Comparison of ENCODE assay signal across 39 mouse cellular contexts in the genomic region with DNA sequence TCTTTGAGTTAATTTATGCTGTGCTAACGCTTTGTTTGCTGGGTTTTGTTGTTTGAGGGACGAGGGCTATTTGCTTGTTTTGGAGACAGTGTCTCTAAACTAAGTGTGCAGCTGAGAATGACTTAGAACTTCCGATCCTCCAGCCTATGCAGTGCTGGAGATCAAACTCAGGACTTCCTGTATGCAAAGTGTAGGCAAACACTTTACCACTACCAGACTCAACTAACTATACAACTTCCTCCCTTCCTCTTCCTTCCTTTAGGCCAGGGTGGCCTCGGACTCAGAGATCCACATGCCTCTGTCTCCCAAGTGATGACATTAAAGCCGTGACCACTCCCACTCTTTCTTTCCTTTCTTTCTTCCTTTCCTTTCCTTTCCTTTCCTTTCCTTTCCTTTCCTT. TPM values are rescaled to one million over a fixed set of nuclear protein-coding genes. Genes with fewer than 3 reads are reported as not detected.
A peak's percentile ranks its signal among the peaks of the same experiment; 100 is the strongest.
DNase-seq lines count a peak whose midpoint lies in the region; ATAC-seq lines count a peak whose summit lies in the region.
"Had no signal": no experiment of that assay in that cellular context is flagged by ENCODE, and none has a peak within 500 bp of the region (broad histone marks: within the 10 kb centered on the region; RNA-seq: fewer than 3 reads in every experiment).

No protein-coding gene starts in this region.

- no peak overlapping the region for H3K27ac ChIP-seq in kidney, embryonic 14.5 days (ENCODE audit: low read depth, low read length)
- H3K27ac ChIP-seq: heart, embryonic 10.5 days; heart, embryonic 15.5 days; hindbrain, embryonic 13.5 days; kidney, embryonic 15.5 days; limb, embryonic 12.5 days; liver, embryonic 15.5 days; midbrain, embryonic 13.5 days; stomach, embryonic 15.5 days had no signal

- no peaks in the 10 kb centered on the region for H3K9me3 ChIP-seq in kidney, embryonic 14.5 days (ENCODE audit: control insufficient read depth, low read length)
- H3K9me3 ChIP-seq: heart, embryonic 10.5 days; heart, embryonic 15.5 days; hindbrain, embryonic 13.5 days; kidney, embryonic 15.5 days; limb, embryonic 12.5 days; liver, embryonic 15.5 days; midbrain, embryonic 13.5 days; stomach, embryonic 15.5 days had no signal

- H3K4me3 ChIP-seq in kidney, embryonic 14.5 days (ENCODE audit: low read length), result no peak overlapping the region
- H3K4me3 ChIP-seq: erythroblast, embryonic 14.5 days; heart, embryonic 10.5 days; heart, embryonic 15.5 days; hindbrain, embryonic 13.5 days; kidney, embryonic 15.5 days; limb, embryonic 12.5 days; liver, embryonic 15.5 days; midbrain, embryonic 13.5 days; stomach, embryonic 15.5 days had no signal

- DNase-seq in 416B (ENCODE audit: low read depth), result peak; percentile 48
- peak; percentile 37 for DNase-seq in CD4-positive, CD25-positive, alpha-beta regulatory T cell, adult 2 months (ENCODE audit: low read depth, low spot score)
- peak; percentile 47 for DNase-seq in naive thymus-derived CD4-positive, alpha-beta T cell, adult 2 months (ENCODE audit: low read depth)
- no peak for DNase-seq in layer of hippocampus, adult 9-10 months (ENCODE audit: low spot score)
- DNase-seq in heart, adult 11 months, result no peak
- DNase-seq: adrenal gland, adult 2 months; adrenal gland, postnatal 36 days; cerebellum, adult 18-20 months; cerebellum, postnatal 10 days; forebrain, postnatal 0 days; gastrocnemius, postnatal 10 days; heart, postnatal 36 days; kidney, adult 11 months; kidney, postnatal 36 days; layer of hippocampus, adult 9-11 months; lung, embryonic 14.5 days; right cerebral cortex, postnatal 14 days; thymus, postnatal 4 days had no signal

- H3K36me3 ChIP-seq in kidney, embryonic 14.5 days (ENCODE audit: control insufficient read depth, insufficient read depth, low read length), result no peaks in the 10 kb centered on the region
- H3K36me3 ChIP-seq: heart, embryonic 10.5 days; heart, embryonic 15.5 days; hindbrain, embryonic 13.5 days; kidney, embryonic 15.5 days; limb, embryonic 12.5 days; liver, embryonic 15.5 days; midbrain, embryonic 13.5 days; stomach, embryonic 15.5 days had no signal

- no peak overlapping the region for H3K4me2 ChIP-seq in kidney, embryonic 14.5 days (replicated peaks; ENCODE audit: low read depth, low read length)
- H3K4me2 ChIP-seq: heart, embryonic 15.5 days; hindbrain, embryonic 13.5 days; kidney, embryonic 15.5 days; limb, embryonic 12.5 days; liver, embryonic 15.5 days; lung, embryonic 14.5 days; midbrain, embryonic 13.5 days; stomach, embryonic 15.5 days had no signal

- peak; percentile 54; the same call in 1 of the 2 replicates for ATAC-seq in common myeloid progenitor, adult 5-6 weeks (replicated peaks; ENCODE audit: low read depth, poor library complexity, severe bottlenecking)
- no peak for ATAC-seq in kidney, embryonic 14.5 days (ENCODE audit: low FRiP score, low TSS enrichment)
- ATAC-seq: forebrain, postnatal 0 days; midbrain, embryonic 13.5 days had no signal

- H3K27me3 ChIP-seq in kidney, embryonic 14.5 days (ENCODE audit: control insufficient read depth, insufficient read depth, low read length), result no peaks in the 10 kb centered on the region
- H3K27me3 ChIP-seq: hindbrain, embryonic 13.5 days; kidney, embryonic 15.5 days; limb, embryonic 12.5 days; liver, embryonic 15.5 days; midbrain, embryonic 13.5 days; stomach, embryonic 15.5 days had no signal

- WGBS in kidney, embryonic 14.5 days, result 61% methylated on average over 5 of the region's 5 CpGs

- H3K9ac ChIP-seq in kidney, embryonic 14.5 days (ENCODE audit: low read depth, low read length), result no peak overlapping the region
- H3K9ac ChIP-seq: forebrain, postnatal 0 days; heart, embryonic 15.5 days; hindbrain, embryonic 13.5 days; kidney, embryonic 15.5 days; limb, embryonic 12.5 days; liver, embryonic 15.5 days; lung, embryonic 14.5 days; midbrain, embryonic 13.5 days; stomach, embryonic 15.5 days had no signal

- no peaks in the 10 kb centered on the region for H3K4me1 ChIP-seq in kidney, embryonic 14.5 days (ENCODE audit: control insufficient read depth, insufficient read depth, low read length)
- H3K4me1 ChIP-seq: heart, embryonic 10.5 days; heart, embryonic 15.5 days; hindbrain, embryonic 13.5 days; kidney, embryonic 15.5 days; midbrain, embryonic 13.5 days; stomach, embryonic 15.5 days had no signal

RNA-seq across cellular contexts. Expression of a gene that starts 9.4 kb away (rescaled TPM):
- 0.09 TPM in 1 of 2 replicates, not detected in the other for total RNA-seq in common myeloid progenitor, adult 5-6 weeks (2017)
- 1.1 and 1.4 TPM in 2 replicates for polyA plus RNA-seq in kidney, embryonic 14.5 days (2014; fragmentation: Nextera tagmentation; extraction: Ambion mirVana)
- total RNA-seq: adrenal gland, adult 2 months; heart, postnatal 36 days; liver, adult 2 months; megakaryocyte-erythroid progenitor cell, adult 5-6 weeks had no signal
- polyA plus RNA-seq: adrenal gland, adult 2 months; erythroblast, embryonic 14.5 days; gonadal fat pad, adult 2 months; liver, adult 2 months; small intestine, adult 2 months had no signal

RNA-seq across cellular contexts. Expression of a gene that starts 58.0 kb away (rescaled TPM):
- total RNA-seq in common myeloid progenitor, adult 5-6 weeks (2017), result not detected in 2 replicates
- polyA plus RNA-seq in kidney, embryonic 14.5 days (2014; fragmentation: Nextera tagmentation; extraction: Ambion mirVana), result 0.31 and 0.47 TPM in 2 replicates
- total RNA-seq: adrenal gland, postnatal 36 days; forebrain, postnatal 0 days; gastrocnemius, postnatal 10 days; heart, postnatal 36 days; left cerebral cortex, postnatal 25 days; liver, adult 2 months; megakaryocyte-erythroid progenitor cell, adult 5-6 weeks had no signal
- polyA plus RNA-seq: adrenal gland, adult 2 months; brain, embryonic 14.5 days; C2C12; cortical plate, adult 2 months; erythroblast, embryonic 14.5 days; forebrain, embryonic 11.5 days; forebrain, postnatal 0 days; gonadal fat pad, adult 2 months; liver, adult 2 months; liver, embryonic 15.5 days; lung, embryonic 14.5 days; midbrain, embryonic 13.5 days; neural tube, embryonic 14.5 days; small intestine, adult 2 months had no signal

Comparison
In these comparisons a context has a peak if more than half of its experiments do, and no peak if none do; other contexts are left out.
1. DNase-seq: peak in 416B (single experiment), CD4-positive, CD25-positive, alpha-beta regulatory T cell, adult 2 months (single experiment) and naive thymus-derived CD4-positive, alpha-beta T cell, adult 2 months (single experiment); none in layer of hippocampus, adult 9-10 months (single experiment) and heart, adult 11 months (single experiment).